Mouse (Mus musculus): Measurements from ENCODE around the gene Iqcf6. TPM values are rescaled to one million over a fixed set of nuclear protein-coding genes. Genes with fewer than 3 reads are reported as not detected.
A peak's percentile ranks its signal among the peaks of the same experiment; 100 is the strongest.

The Iqcf6 gene
- total RNA-seq, 2 experiments from 2014 or later = not detected

- no peak for DNase-seq
These were observed 31.2 kb downstream of the Iqcf6 start for GRCm38 (mm10) chr9:106657592-106657991.

- DNase-seq = no peak
These were observed 33.1 kb downstream of the Iqcf6 start for GRCm38 (mm10) chr9:106659441-106659840.

GRCm38 (mm10) chr9:106659935-106660334 lies 33.6 kb downstream of the Iqcf6 start:
- no peak for DNase-seq

GRCm38 (mm10) chr9:106663200-106663599 lies 36.8 kb downstream of the Iqcf6 start:
- no peak for DNase-seq

GRCm38 (mm10) chr9:106664433-106664832 lies 38.1 kb downstream of the Iqcf6 start:
- no peak for DNase-seq

GRCm38 (mm10) chr9:106664856-106665255 lies 38.5 kb downstream of the Iqcf6 start:
- no peak for DNase-seq

GRCm38 (mm10) chr9:106673860-106674259 lies 47.5 kb downstream of the Iqcf6 start:
- no peak for DNase-seq

- DNase-seq = peak; percentile 64
These were observed 49.1 kb downstream of the Iqcf6 start for GRCm38 (mm10) chr9:106675480-106675879.

- no peak for DNase-seq
These were observed 49.6 kb downstream of the Iqcf6 start for GRCm38 (mm10) chr9:106675965-106676364.

GRCm38 (mm10) chr9:106676571-106676970 lies 50.2 kb downstream of the Iqcf6 start:
- DNase-seq = no peak

Other genes with a start within 250 kb of the Iqcf6 start
- gene Rpl29, start 197.1 kb upstream of the Iqcf6 start, total RNA-seq (2021) = 100 to 1,000 TPM; 243 to 260 TPM
- gene Acy1, start 188.3 kb upstream of the Iqcf6 start, total RNA-seq (2021) = 10 to 100 TPM; 11.0 to 11.3 TPM
- gene Abhd14b, start 179.1 kb upstream of the Iqcf6 start, total RNA-seq (2021) = 1 to 10 TPM; 4.7 to 4.8 TPM
- gene Abhd14a, start 178.9 kb upstream of the Iqcf6 start, total RNA-seq (2021) = 10 to 100 TPM; 14.7 to 18.3 TPM
- 10 to 100 TPM; 54.6 to 59.7 TPM for gene Pcbp4, start 173.3 kb upstream of the Iqcf6 start, total RNA-seq (2021)
- under 1 TPM in 1 of 2 experiments, not detected in 1; 0.18 TPM for gene Gpr62, start 160.6 kb upstream of the Iqcf6 start, total RNA-seq (2021)
- gene Rrp9, start 150.6 kb upstream of the Iqcf6 start, total RNA-seq (2021) = 10 to 100 TPM; 17.1 to 18.7 TPM
- gene Parp3, start 149.6 kb upstream of the Iqcf6 start, total RNA-seq (2021) = 10 to 100 TPM; 54.3 to 90.0 TPM
- gene Iqcf1, start 126.6 kb upstream of the Iqcf6 start, total RNA-seq (2021) = not detected
- gene Iqcf5, start 112.0 kb upstream of the Iqcf6 start, total RNA-seq (2021) = not detected
- gene Iqcf3, start 65.0 kb upstream of the Iqcf6 start, total RNA-seq (2021) = not detected
- not detected for gene Iqcf4, start 55.6 kb upstream of the Iqcf6 start, total RNA-seq (2021)
- not detected for gene Grm2, start 29.5 kb downstream of the Iqcf6 start, total RNA-seq (2021)
- gene Tex264, start 59.3 kb downstream of the Iqcf6 start, total RNA-seq (2021) = 10 to 100 TPM; 24.3 to 28.8 TPM
- gene Rad54l2, start 162.6 kb downstream of the Iqcf6 start, total RNA-seq (2021) = 1 to 10 TPM; 5.7 to 5.8 TPM
- gene Dcaf1, start 195.3 kb downstream of the Iqcf6 start, total RNA-seq (2021) = 10 to 100 TPM; 14.2 to 15.8 TPM